Mouse (Mus musculus) right cerebral cortex, postnatal 14 days (tissue): Measurements from ENCODE around the gene Plpp3.

Experiments used
- DNase-seq: peaks from one replicate; pipeline ENCODE4 v3.0.0; 2022

Plpp3 gene

GRCm38 (mm10) chr4:105220849-105221248, 63.7 kb downstream of the Plpp3 start:
- DNase-seq: no peak

- DNase-seq: no peak
Measured at GRCm38 (mm10) chr4:105221256-105221840, 64.2 kb downstream of the Plpp3 start.

- DNase-seq: no peak
Measured at GRCm38 (mm10) chr4:105223101-105223924, 66.2 kb downstream of the Plpp3 start.

- no peak for DNase-seq
Measured at GRCm38 (mm10) chr4:105223925-105224300, 66.8 kb downstream of the Plpp3 start.

- peak; percentile 44 for DNase-seq
Measured at GRCm38 (mm10) chr4:105225512-105225911, 68.4 kb downstream of the Plpp3 start.

GRCm38 (mm10) chr4:105226351-105226750, 69.2 kb downstream of the Plpp3 start:
- DNase-seq: no peak

- DNase-seq: no peak
Measured at GRCm38 (mm10) chr4:105230127-105230526, 73.0 kb downstream of the Plpp3 start.

GRCm38 (mm10) chr4:105240233-105240632, 83.1 kb downstream of the Plpp3 start:
- DNase-seq: no peak

- DNase-seq: no peak
Measured at GRCm38 (mm10) chr4:105244931-105245330, 87.8 kb downstream of the Plpp3 start.

GRCm38 (mm10) chr4:105245479-105245944, 88.4 kb downstream of the Plpp3 start:
- DNase-seq: peak; percentile 32

- DNase-seq: no peak
Measured at GRCm38 (mm10) chr4:105246331-105246730, 89.2 kb downstream of the Plpp3 start.

- no peak for DNase-seq
Measured at GRCm38 (mm10) chr4:105248161-105248560, 91.0 kb downstream of the Plpp3 start.

GRCm38 (mm10) chr4:105249283-105249682, 92.1 kb downstream of the Plpp3 start:
- DNase-seq: no peak

GRCm38 (mm10) chr4:105250946-105251345, 93.8 kb downstream of the Plpp3 start:
- no peak for DNase-seq

- DNase-seq: no peak
Measured at GRCm38 (mm10) chr4:105252044-105252443, 94.9 kb downstream of the Plpp3 start.

- no peak for DNase-seq
Measured at GRCm38 (mm10) chr4:105252571-105253200, 95.5 kb downstream of the Plpp3 start.

GRCm38 (mm10) chr4:105253453-105254341, 96.5 kb downstream of the Plpp3 start:
- no peak for DNase-seq

GRCm38 (mm10) chr4:105254365-105254764, 97.2 kb downstream of the Plpp3 start:
- DNase-seq: no peak

- DNase-seq: no peak
Measured at GRCm38 (mm10) chr4:105255185-105255584, 98.0 kb downstream of the Plpp3 start.

GRCm38 (mm10) chr4:105257667-105258560, 100.8 kb downstream of the Plpp3 start:
- no peak for DNase-seq

- no peak for DNase-seq
Measured at GRCm38 (mm10) chr4:105260385-105260784, 103.2 kb downstream of the Plpp3 start.
